Mouse (Mus musculus) intestine, postnatal 0 days (tissue): ENCODE measurements around the gene Rassf4. TPM values are rescaled to one million over a fixed set of nuclear protein-coding genes. Genes with fewer than 3 reads are reported as not detected.

Source experiments
- ATAC-seq: fragments of 200-750 bp; cut with Nextera tagmentation; 2 replicates; pipeline ENCODE4 v1.8.0; 2017; ENCODE audit warnings: mild to moderate bottlenecking, moderate TSS enrichment, moderate library complexity
- H3K27ac ChIP-seq: fragments of 300-500 bp; sonication (generic); 2 replicates; pipeline ENCODE4 v1.5.1; 2014; ENCODE audit warnings: mild to moderate bottlenecking, low read depth, low read length, moderate library complexity
- H3K27me3 ChIP-seq: fragments of 300-500 bp; sonication (generic); replicated peaks from 2 replicates; pipeline ENCODE4 v1.6.1; 2014; ENCODE audit warnings: low read length, mixed read lengths; ENCODE audit not compliant: control insufficient read depth, insufficient read depth
- H3K36me3 ChIP-seq: fragments of 300-500 bp; sonication (generic); 2 replicates; pipeline ENCODE4 v1.6.1; 2014; ENCODE audit warnings: mild to moderate bottlenecking, moderate library complexity; ENCODE audit not compliant: control insufficient read depth, insufficient read depth
- H3K4me1 ChIP-seq: fragments of 300-500 bp; sonication (generic); replicated peaks from 2 replicates; pipeline ENCODE4 v1.6.1; 2014; ENCODE audit warnings: antibody characterized with exemption, low read length, mixed read lengths; ENCODE audit not compliant: control insufficient read depth, insufficient read depth
- H3K4me2 ChIP-seq: fragments of 300-500 bp; sonication (generic); replicated peaks from 2 replicates; pipeline ENCODE4 v1.6.1; 2014; ENCODE audit warnings: low read depth, mild to moderate bottlenecking, moderate library complexity
- H3K4me3 ChIP-seq: fragments of 300-500 bp; sonication (generic); 2 replicates; pipeline ENCODE4 v1.5.1; 2014; ENCODE audit warnings: low read depth, low read length
- H3K9ac ChIP-seq: fragments of 300-500 bp; sonication (generic); 2 replicates; pipeline ENCODE4 v1.6.1; 2014; ENCODE audit warnings: mild to moderate bottlenecking, low read depth, low read length
- H3K9me3 ChIP-seq: fragments of 300-500 bp; sonication (generic); 2 replicates; pipeline ENCODE4 v1.6.1; 2016; ENCODE audit warnings: mixed run types; ENCODE audit not compliant: control insufficient read depth
- CTCF ChIP-seq: sonication (generic); IDR thresholded peaks from 2 replicates; pipeline ENCODE4 v1.5.1; 2016; ENCODE audit warnings: low read depth, mild to moderate bottlenecking, control low read depth, antibody characterized with exemption, moderate library complexity
- WGBS: fragments of 180-500 bp; shearing (Covaris S2); extraction: QIAGEN DNeasy Blood & Tissue Kit; methylation state at CpG from one replicate; pipeline ENCODE4 v1.1.7; 2014; 5-methylcytosine and 5-hydroxymethylcytosine counted together
- polyA plus RNA-seq: library from polyadenylated mRNA; unstranded; fragments of >200 nt; fragmentation: Nextera tagmentation; extraction: Ambion mirVana; gene quantifications from 2 replicates; pipeline ENCODE4 v1.2.1, GENCODE M21; 2015

Rassf4 gene
- polyA plus RNA-seq, 1 experiment from 2014 or later = 6.4 TPM

DNA sequence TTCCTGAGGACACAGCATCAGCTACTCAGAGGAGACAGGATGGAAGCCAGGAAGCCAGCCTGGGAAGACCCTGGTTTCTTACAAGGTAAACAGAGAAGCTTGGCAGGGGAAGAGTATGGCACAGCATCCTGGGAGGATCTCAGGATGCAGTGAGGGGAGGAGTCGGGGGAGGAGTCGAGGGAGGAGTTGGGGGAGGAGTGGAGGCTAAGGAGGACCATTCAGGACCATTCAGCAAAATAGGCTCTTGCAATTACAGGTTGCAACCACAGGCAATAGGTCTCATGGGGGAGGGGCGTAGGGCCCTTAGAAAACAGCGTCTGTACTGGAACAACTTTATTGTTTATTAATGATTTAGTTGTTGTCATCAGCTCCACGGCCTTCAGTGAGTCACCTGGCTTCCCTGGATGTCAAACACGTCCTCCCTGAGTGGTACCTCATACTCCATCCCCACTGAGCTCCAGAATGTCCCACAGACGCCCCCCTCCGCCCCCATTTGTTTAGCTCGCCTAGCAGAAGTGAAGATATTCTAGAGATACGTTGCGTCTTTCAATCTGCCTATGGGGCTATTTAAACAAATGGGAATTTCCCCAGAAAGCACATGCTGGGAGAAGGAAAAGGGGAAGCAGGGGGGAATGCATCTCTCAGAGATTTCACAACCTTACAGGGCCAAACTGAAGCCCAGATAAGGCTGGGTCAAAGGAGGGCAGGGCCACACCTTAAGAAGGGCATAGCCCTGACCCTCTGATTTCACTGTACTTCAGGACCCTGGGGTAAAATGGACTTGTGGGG, 4.9 kb downstream of the Rassf4 start:
- Histone ChIP-seq H3K4me3 (no peak overlapping the region), H3K9me3 (no peaks in the 10 kb centered on the region), H3K9ac (no peak overlapping the region), H3K36me3 (no peaks in the 10 kb centered on the region), H3K27me3 (no peaks in the 10 kb centered on the region), H3K4me1 (peaks cover 6% of the 10 kb centered on the region), H3K27ac (no peak overlapping the region), H3K4me2 (no peak overlapping the region)
- no peak for TF ChIP-seq CTCF
- WGBS = 49% methylated on average over 11 of the region's 11 CpGs
- ATAC-seq = no peak

DNA sequence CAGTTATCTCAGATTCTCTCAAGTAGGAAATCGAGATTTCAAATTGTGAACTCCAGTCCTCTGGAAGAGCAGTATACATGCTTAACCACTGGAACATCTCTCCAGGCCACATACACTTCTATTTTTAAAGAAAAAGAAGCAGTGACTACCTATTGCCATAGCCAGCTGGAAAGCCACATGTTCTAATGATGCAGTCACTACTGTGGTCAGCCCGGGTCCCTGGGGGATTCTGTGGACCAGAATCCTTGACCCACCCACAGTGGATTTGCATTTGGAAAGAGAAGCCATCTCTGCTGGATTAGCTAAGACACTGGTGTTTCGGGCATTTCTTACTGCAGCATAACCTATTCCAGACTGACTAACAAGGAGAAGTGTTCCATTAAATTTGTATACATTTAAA, 6.4 kb downstream of the Rassf4 start:
- 70% methylated on average over 3 of the region's 3 CpGs for WGBS
- no peaks in the 10 kb centered on the region for H3K9me3 ChIP-seq
- H3K27me3 ChIP-seq = no peaks in the 10 kb centered on the region
- no peaks in the 10 kb centered on the region for H3K36me3 ChIP-seq
- H3K4me2 ChIP-seq = no peak overlapping the region
- TF ChIP-seq CTCF = no peak
- no peak for ATAC-seq
- no peak overlapping the region for H3K4me3 ChIP-seq
- no peak overlapping the region for H3K9ac ChIP-seq
- H3K4me1 ChIP-seq = no peaks in the 10 kb centered on the region
- no peak overlapping the region for H3K27ac ChIP-seq

DNA sequence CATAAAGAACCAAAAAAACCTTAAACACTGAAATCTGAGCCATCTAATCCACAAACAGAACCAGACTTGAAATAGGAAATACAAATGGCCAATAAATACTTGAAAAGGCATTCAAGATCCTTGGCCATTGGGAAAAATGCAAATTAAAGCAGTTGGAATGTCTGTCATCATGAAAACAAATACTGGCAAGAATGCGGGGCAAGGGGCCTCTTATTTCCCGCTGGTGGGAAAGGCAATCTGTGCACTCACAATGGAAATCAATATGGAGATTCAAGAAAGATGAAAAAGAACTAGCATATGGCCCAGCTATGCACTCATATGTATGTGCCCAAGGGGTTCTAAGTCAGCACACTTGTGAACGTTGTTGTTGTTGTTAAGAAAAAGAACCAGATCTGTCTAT, 6.9 kb downstream of the Rassf4 start:
- Histone ChIP-seq H3K4me1 (no peaks in the 10 kb centered on the region), H3K27ac (no peak overlapping the region), H3K27me3 (no peaks in the 10 kb centered on the region), H3K9me3 (no peaks in the 10 kb centered on the region), H3K9ac (no peak overlapping the region), H3K36me3 (no peaks in the 10 kb centered on the region), H3K4me2 (no peak overlapping the region), H3K4me3 (no peak overlapping the region)
- no peak for ATAC-seq
- 64% methylated on average over 3 of the region's 3 CpGs for WGBS
- no peak for TF ChIP-seq CTCF

DNA sequence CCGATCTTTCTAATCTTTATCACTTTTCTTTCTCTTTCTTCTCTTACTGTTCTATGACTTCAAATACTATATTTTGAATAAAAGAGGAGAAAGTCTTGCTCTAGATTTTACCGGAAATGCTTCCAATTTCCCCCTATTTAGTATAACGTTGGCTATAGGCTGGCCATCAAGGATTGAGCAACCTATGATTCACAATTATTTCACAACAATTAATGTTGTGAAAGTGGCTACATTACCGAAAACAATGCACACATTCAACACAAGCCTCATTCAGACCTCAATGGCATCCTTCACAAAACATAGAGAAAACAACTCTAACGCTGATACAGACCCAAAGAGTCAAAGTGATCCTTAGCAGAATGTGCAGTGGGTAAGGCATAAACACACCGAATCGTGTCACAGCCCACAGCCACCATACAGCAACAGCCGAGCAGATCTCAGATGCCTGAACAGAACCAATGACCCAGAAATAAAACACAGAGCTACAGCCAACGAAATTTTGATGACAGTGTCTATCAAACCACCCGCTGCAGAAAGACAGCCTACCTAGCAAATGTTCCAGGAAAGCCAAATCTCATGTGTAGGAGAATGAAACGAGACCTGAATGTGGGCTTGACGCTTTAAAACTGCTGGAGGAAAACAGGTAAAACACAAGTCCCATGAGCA, 7.5 kb downstream of the Rassf4 start:
- H3K27me3 ChIP-seq = no peaks in the 10 kb centered on the region
- WGBS = 88% methylated on average over 12 of the region's 12 CpGs

DNA sequence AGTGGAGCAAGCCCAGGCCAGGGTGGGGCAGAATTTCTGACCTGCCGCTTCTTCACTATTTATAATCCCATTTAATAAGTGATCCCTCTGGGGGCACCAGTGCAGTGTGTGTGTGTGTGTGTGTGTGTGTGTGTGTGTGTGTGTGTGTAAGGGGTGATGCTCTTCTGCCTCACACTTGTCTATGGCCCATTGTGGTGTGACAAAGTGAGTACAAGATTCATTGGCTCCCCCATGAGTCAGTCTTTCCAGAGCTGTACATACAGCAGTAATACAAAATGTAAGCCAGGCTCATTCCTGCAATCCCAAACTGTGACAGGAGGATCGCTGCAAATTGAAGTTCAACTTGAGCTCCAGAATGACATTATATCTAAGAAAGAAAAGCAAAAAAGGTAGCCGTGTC, 8.9 kb downstream of the Rassf4 start:
- Histone ChIP-seq H3K27ac (no peak overlapping the region), H3K9me3 (no peaks in the 10 kb centered on the region), H3K36me3 (no peaks in the 10 kb centered on the region), H3K4me2 (no peak overlapping the region), H3K4me3 (no peak overlapping the region), H3K4me1 (no peaks in the 10 kb centered on the region), H3K27me3 (no peaks in the 10 kb centered on the region), H3K9ac (no peak overlapping the region)
- no peak for TF ChIP-seq CTCF
- 77% methylated on average over 3 of the region's 3 CpGs for WGBS
- ATAC-seq = no peak

More for the DNA sequence above, 7.5 kb downstream of the Rassf4 start:
- no peak for TF ChIP-seq CTCF
- Histone ChIP-seq H3K4me1 (no peaks in the 10 kb centered on the region), H3K9me3 (no peaks in the 10 kb centered on the region), H3K4me3 (no peak overlapping the region), H3K27ac (no peak overlapping the region), H3K36me3 (no peaks in the 10 kb centered on the region), H3K4me2 (no peak overlapping the region), H3K9ac (no peak overlapping the region)
- ATAC-seq = no peak

DNA sequence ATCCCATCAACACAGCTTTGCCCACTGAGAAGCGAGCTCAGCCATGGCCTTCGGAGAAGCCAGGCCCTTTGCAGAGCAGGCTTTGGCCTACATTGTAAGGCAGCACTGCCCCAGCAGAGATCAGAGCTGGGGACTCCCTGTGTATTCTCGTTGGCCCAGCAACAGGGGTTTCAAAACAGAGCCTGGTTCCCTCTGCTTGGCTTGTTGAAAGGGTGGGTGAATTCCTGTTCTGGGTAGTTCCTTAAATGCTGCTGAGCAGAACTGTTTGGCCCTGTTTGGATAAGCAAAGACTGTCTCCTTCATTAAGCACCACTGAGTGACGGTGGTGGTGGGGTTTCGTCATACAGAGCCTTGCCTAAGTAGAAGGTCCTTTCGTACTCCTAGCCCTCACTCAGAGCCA, 9.7 kb downstream of the Rassf4 start:
- no peak overlapping the region for H3K4me3 ChIP-seq
- ATAC-seq = no peak
- WGBS = 79% methylated on average over 6 of the region's 6 CpGs
- TF ChIP-seq CTCF = no peak
- H3K27ac ChIP-seq = no peak overlapping the region; the same call in 1 of the 2 replicates
- H3K4me2 ChIP-seq = no peak overlapping the region
- no peaks in the 10 kb centered on the region for H3K36me3 ChIP-seq
- no peaks in the 10 kb centered on the region for H3K9me3 ChIP-seq
- no peaks in the 10 kb centered on the region for H3K27me3 ChIP-seq
- no peaks in the 10 kb centered on the region for H3K4me1 ChIP-seq
- no peak overlapping the region for H3K9ac ChIP-seq
